Mouse (Mus musculus) MEL (cell line): Measurements from ENCODE around the gene Dcun1d4.

Source experiments
- CHD1 ChIP-seq: IDR thresholded peaks from 2 replicates; pipeline ENCODE4 v1.6.1; 2012; ENCODE audit warnings: low read depth, mild to moderate bottlenecking, inconsistent platforms, low read length, improper control_type of control experiment
- CTCF ChIP-seq, 3 experiments: IDR thresholded peaks in 2 of 3; conservative IDR thresholded peaks in 1 of 3; 2 replicates each; pipeline ENCODE4 v1.5.1; 2011 to 2012; ENCODE audit warnings: low read length in 3 of 3, low read depth in 2 of 3, mild to moderate bottlenecking in 2 of 3, improper control_type of control experiment in 1 of 3, inconsistent platforms in 1 of 3, mixed read lengths in 1 of 3, moderate library complexity in 1 of 3; ENCODE audit not compliant: control insufficient read depth in 1 of 3, insufficient read depth in 1 of 3, poor library complexity in 1 of 3, severe bottlenecking in 1 of 3
- EP300 ChIP-seq, 2 experiments: IDR thresholded peaks; 2 replicates each; pipeline ENCODE4 v1.6.1; 2011; ENCODE audit warnings: improper control_type of control experiment in 2 of 2, low read length in 2 of 2, low read depth in 1 of 2, mild to moderate bottlenecking in 1 of 2
- KAT2A ChIP-seq: conservative IDR thresholded peaks from 2 replicates; pipeline ENCODE4 v1.6.1; 2012; ENCODE audit warnings: low read depth, low read length, improper control_type of control experiment, inconsistent platforms
- NELFE ChIP-seq: IDR thresholded peaks from 2 replicates; pipeline ENCODE4 v1.6.1; 2011; ENCODE audit warnings: low read depth, low read length, improper control_type of control experiment
- POLR2A ChIP-seq, 2 experiments: IDR thresholded peaks; 2 replicates each; pipeline ENCODE4 v1.6.1; 2011 to 2012; ENCODE audit warnings: low read length in 2 of 2, mild to moderate bottlenecking in 2 of 2, control low read depth in 1 of 2, improper control_type of control experiment in 1 of 2, low read depth in 1 of 2, moderate library complexity in 1 of 2; ENCODE audit not compliant: control insufficient read depth in 1 of 2, insufficient read depth in 1 of 2, poor library complexity in 1 of 2
- ZC3H11A ChIP-seq: IDR thresholded peaks from 2 replicates; pipeline ENCODE4 v1.6.1; 2012; ENCODE audit warnings: low read depth, mild to moderate bottlenecking, inconsistent platforms, low read length, improper control_type of control experiment
- ZMIZ1 ChIP-seq: IDR thresholded peaks from 2 replicates; pipeline ENCODE4 v1.6.1; 2012; ENCODE audit warnings: low read depth, mild to moderate bottlenecking, inconsistent platforms, low read length, improper control_type of control experiment, moderate library complexity

DNA sequence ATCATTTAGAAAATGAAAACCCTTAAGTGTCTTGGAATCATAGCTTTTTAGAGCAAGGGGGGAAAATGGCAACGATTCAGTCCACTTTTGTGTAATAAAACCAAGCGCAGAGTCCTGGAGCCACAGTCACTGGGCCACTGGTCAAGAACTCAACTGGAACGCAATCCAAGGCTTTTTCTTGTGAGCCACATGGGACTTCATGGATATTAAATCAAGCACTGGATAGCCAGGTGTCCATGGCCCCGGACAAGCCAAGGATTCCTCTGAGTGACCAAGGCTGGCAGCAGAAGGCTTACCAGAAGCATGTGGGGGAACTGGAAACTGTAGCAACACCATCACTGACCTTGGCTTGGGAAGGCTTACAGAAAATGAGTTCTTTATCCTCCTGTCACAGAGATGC is 93.8 kb downstream of the Dcun1d4 start:
- TF ChIP-seq CHD1, result no peak
- TF ChIP-seq KAT2A, result no peak
- no peak for TF ChIP-seq CTCF (IDR thresholded peaks at IDR 0.05 in 2 of 3, conservative IDR thresholded peaks at IDR 0.05 in 1 of 3; ENCODE audit: control insufficient read depth in 1 of 3, insufficient read depth in 1 of 3, low read depth in 2 of 3, low read length in 3 of 3, poor library complexity in 1 of 3, severe bottlenecking in 1 of 3)
- no peak for TF ChIP-seq POLR2A (IDR thresholded peaks at IDR 0.05; ENCODE audit: control insufficient read depth in 1 of 2, insufficient read depth in 1 of 2, low read depth in 1 of 2, low read length in 2 of 2, poor library complexity in 1 of 2)
- TF ChIP-seq EP300 (IDR thresholded peaks at IDR 0.05; ENCODE audit: low read depth in 1 of 2, low read length in 2 of 2), result no peak
- no peak for TF ChIP-seq ZC3H11A
- TF ChIP-seq ZMIZ1, result no peak
- no peak for TF ChIP-seq NELFE
